Mouse (Mus musculus) adrenal gland (tissue): Measurements from ENCODE around the gene Micu2.
"Not testable (repeated sequence)": the region's sequence is repeated elsewhere in the genome, so short reads cannot be mapped to it uniquely, and the experiment has no call there.

Source experiments
- intact Hi-C: fragments of 180-260 bp; cut with DNase I; formaldehyde crosslinking; loops from one replicate; pipeline ENCODE4 v1.15.1; 2025

Micu2 gene

DNA sequence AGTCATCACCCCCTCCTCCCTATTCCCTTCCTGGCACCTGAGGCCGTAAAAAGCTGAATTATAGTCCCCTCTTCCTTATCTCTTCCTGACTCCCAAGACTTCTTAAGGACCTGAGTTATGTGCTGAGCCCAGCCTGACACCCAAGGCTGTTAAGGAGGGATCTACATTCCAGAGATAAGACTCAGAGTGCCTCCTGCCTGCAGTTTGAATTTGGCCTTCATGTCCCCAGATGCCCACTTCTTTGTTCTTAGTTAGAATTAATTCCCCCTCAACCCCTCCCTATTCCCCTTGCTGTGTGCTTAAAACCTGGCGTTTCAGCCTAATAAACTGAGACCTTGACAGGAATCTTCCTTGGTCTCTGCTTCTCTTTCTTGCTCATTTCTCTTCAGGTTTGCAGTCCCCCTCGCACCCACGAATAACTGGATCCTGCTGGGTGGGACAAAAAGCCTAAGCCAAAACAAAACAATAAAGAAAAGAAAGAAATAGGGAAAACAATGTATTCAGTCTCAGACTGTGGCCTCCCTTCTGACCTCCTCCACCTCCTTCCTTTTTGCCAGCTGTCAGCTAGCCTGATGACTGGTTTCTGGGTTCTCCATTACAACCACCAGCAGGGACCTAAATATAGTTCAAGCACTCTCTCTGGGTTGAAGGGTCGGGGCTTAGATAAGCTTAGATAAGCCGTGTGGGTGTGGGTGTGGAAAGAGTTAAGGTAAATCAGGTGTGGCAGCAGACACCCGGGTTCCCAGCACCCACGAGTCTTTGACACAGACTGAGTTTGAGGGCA lies 102.8 kb downstream of the Micu2 start:
- intact Hi-C loops, result not testable (repeated sequence)

GRCm38 (mm10) chr14:57894346-57894745 lies 104.7 kb downstream of the Micu2 start:
- intact Hi-C loops, result no loop called here

- intact Hi-C loops, result no loop called here
Observed at GRCm38 (mm10) chr14:57892961-57893360, 106.1 kb downstream of the Micu2 start.

- intact Hi-C loops, result no loop called here
Observed at GRCm38 (mm10) chr14:57890011-57890842, 108.8 kb downstream of the Micu2 start, which contains the start of gene Zdhhc20. Gene Zdhhc20, minus strand, starts transcription at chr14:57890276.

- intact Hi-C loops, result no loop called here
Observed at GRCm38 (mm10) chr14:57889541-57890010, 109.5 kb downstream of the Micu2 start.

- intact Hi-C loops, result no loop called here
Observed at GRCm38 (mm10) chr14:57887171-57887570, 111.9 kb downstream of the Micu2 start.

GRCm38 (mm10) chr14:57886032-57886431 lies 113.0 kb downstream of the Micu2 start:
- intact Hi-C loops, result no loop called here

- intact Hi-C loops, result no loop called here
Observed at GRCm38 (mm10) chr14:57883341-57883740, 115.7 kb downstream of the Micu2 start.

DNA sequence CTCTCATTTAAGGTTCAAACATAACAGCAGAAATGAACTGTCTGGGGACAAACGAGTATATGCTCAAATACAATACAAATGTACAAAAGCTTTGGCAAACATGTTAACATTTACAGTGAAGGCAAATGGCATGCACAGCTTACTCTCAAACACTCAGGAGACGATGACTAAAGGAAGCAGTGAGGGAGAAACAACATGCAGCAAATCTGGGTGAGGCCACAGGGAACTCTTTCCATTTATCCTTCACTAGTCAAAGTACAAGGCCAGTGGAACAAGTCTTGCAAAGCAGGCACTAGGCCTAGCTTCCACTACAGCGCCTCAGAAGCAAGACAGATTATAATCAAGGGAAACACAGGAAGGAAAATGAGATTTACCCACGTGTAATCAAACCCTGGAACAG lies 116.3 kb downstream of the Micu2 start:
- intact Hi-C loops, result no loop called here

GRCm38 (mm10) chr14:57881793-57882192 lies 117.3 kb downstream of the Micu2 start:
- intact Hi-C loops, result no loop called here

DNA sequence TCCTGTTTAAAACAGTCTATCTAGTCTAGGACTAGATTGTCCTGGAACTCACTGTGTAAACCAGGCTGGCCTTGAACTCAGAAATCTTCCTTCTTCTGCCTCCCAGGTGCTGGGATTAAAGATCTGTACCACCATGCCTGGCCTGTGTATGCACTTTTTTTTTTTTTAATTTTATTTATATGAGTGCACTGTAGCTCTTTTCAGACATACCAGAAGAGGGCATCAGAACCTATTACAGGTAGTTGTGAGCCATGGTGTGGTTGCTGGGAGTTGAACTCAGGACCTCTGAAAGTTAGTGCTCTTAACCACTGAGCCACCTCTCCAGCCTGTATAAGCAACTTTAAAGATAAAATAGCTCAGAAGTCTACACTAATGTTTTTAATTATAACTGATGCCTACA lies 118.0 kb downstream of the Micu2 start:
- intact Hi-C loops, result no loop called here

- intact Hi-C loops, result no loop called here
Observed at GRCm38 (mm10) chr14:57877921-57878320, 121.1 kb downstream of the Micu2 start.

DNA sequence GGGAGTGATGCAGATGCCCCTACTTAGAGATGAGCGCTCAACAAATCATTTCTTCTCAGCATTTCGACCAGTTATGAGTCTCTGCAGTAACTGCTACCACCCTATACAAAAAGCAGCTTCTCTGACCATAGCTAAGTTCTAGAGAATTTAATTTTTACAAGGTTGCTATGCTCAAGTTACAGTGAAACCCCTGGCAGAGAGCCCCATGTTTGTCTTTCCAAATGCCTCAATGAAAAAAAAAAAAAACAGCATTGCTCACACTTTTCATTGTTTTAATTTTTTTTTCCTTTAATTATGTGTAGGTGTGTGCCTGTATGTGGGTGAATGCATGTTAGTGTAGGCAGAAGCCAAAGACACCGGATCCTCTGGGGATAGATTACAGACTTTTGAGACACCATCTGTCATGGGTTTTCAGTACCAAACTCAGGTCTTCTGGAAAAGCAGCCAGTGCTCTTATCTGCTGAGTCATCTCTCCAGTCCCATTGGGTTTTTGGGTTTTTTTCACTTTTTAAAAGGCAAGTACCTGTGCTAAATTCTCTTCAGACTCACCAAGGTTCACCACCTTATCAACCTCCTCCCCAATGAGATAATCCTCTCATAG lies 132.3 kb downstream of the Micu2 start:
- intact Hi-C loops, result no loop called here
